Mouse (Mus musculus) myocyte (in vitro differentiated cells): ENCODE data around the gene Cdipt.

Experiments
- CEBPB ChIP-seq: IDR thresholded peaks from 2 replicates; pipeline ENCODE4 v1.6.1; 2011; ENCODE audit warnings: mild to moderate bottlenecking, moderate library complexity; ENCODE audit not compliant: poor library complexity, insufficient read depth, severe bottlenecking
- MAX ChIP-seq: IDR thresholded peaks from one replicate; pipeline ENCODE4 v1.6.1; 2011; ENCODE audit warnings: low read depth, mild to moderate bottlenecking, control low read depth
- MYOG ChIP-seq, 3 experiments: IDR thresholded peaks; one replicate each; pipeline ENCODE4 v1.6.1; 2011; ENCODE audit warnings: control low read depth in 2 of 3, low read depth in 2 of 3, mild to moderate bottlenecking in 2 of 3; ENCODE audit not compliant: insufficient read length in 2 of 3, control insufficient read depth in 1 of 3, insufficient read depth in 1 of 3
- POLR2A ChIP-seq: IDR thresholded peaks from one replicate; pipeline ENCODE4 v1.6.1; 2011; ENCODE audit warnings: low read depth, mild to moderate bottlenecking, control low read depth, moderate library complexity; ENCODE audit not compliant: insufficient read length
- POLR2AphosphoS2 ChIP-seq: IDR thresholded peaks from one replicate; pipeline ENCODE4 v1.6.1; 2011; ENCODE audit warnings: low read depth, control low read depth; ENCODE audit not compliant: insufficient read length
- REST ChIP-seq: IDR thresholded peaks from one replicate; pipeline ENCODE4 v1.6.1; 2011; ENCODE audit warnings: mild to moderate bottlenecking, control low read depth, moderate library complexity; ENCODE audit not compliant: insufficient read depth, insufficient read length
- SRF ChIP-seq: IDR thresholded peaks from one replicate; pipeline ENCODE4 v1.6.1; 2011; ENCODE audit warnings: low read depth; ENCODE audit not compliant: control insufficient read depth, insufficient read length
- TCF12 ChIP-seq: IDR thresholded peaks from one replicate; pipeline ENCODE4 v1.6.1; 2011; ENCODE audit warnings: mild to moderate bottlenecking, control low read depth; ENCODE audit not compliant: poor library complexity, insufficient read depth, severe bottlenecking
- USF1 ChIP-seq: IDR thresholded peaks from one replicate; pipeline ENCODE4 v1.6.1; 2011; ENCODE audit warnings: low read depth, mild to moderate bottlenecking, control low read depth, moderate library complexity

DNA sequence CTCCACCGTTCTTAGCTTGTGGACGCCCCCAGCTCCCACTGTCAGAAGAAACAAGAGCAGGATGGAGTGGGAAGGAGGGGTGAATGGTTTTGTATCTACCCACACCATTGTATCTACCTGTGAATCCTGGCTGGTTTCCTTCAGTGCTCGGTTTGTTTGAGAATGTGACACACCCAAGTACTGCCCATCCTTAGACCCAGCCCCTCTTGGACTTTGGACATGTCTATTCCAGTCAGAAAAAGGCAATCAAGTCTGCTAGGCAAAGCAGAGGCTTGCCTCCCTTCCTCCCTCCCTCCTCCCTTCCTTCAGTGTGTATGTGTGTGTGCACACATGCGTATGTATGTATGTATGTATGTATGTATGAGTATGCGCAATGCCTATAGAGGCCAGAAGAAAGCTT lies 27.9 kb downstream of the Cdipt start:
- TF ChIP-seq CEBPB (no peak), POLR2A (no peak), TCF12 (no peak), MYOG (IDR thresholded peaks at IDR 0.05; ENCODE audit: control insufficient read depth in 1 of 3, insufficient read depth in 1 of 3, insufficient read length in 2 of 3, low read depth in 2 of 3) (no peak), MAX (no peak), USF1 (no peak), SRF (no peak), REST (no peak), POLR2AphosphoS2 (no peak)
